Mouse (Mus musculus) CH12.LX (cell line): Measurements from ENCODE around the gene Rhbdl1. TPM values are rescaled to one million over a fixed set of nuclear protein-coding genes. Genes with fewer than 3 reads are reported as not detected.

Source experiments
- DNase-seq: peaks from one replicate; pipeline ENCODE4 v3.0.0-alpha.2; 2013; ENCODE audit errors: extremely low read depth
- H3K27ac ChIP-seq: 2 replicates; pipeline ENCODE4 v1.5.1; 2012; ENCODE audit warnings: low read depth, mild to moderate bottlenecking, control low read depth, moderate library complexity; ENCODE audit not compliant: insufficient read depth
- H3K27me3 ChIP-seq: replicated peaks from 2 replicates; pipeline ENCODE3; 2012; ENCODE audit warnings: inconsistent platforms
- H3K36me3 ChIP-seq, 2 experiments: replicated peaks in 1 of 2; 2 replicates each; pipeline versions ENCODE3 to v1.6.1; 2012; ENCODE audit warnings: inconsistent platforms in 1 of 2, low read length in 1 of 2, mild to moderate bottlenecking in 1 of 2, mixed read lengths in 1 of 2, moderate library complexity in 1 of 2; ENCODE audit not compliant: control insufficient read depth in 1 of 2, insufficient read depth in 1 of 2
- H3K4me1 ChIP-seq, 2 experiments: 2 replicates each; pipeline ENCODE4 v1.6.1; 2012; ENCODE audit warnings: inconsistent platforms in 1 of 2, moderate library complexity in 1 of 2; ENCODE audit not compliant: insufficient read depth in 2 of 2, control insufficient read depth in 1 of 2
- H3K4me2 ChIP-seq: 2 replicates; pipeline ENCODE4 v1.6.1; 2012; ENCODE audit warnings: low read depth, mild to moderate bottlenecking, control low read depth; ENCODE audit not compliant: poor library complexity, insufficient read depth, severe bottlenecking
- H3K4me3 ChIP-seq, 3 experiments: fragments of 150-350 bp in 1 of 3; sonication (generic) in 1 of 3; replicated peaks in 1 of 3; 2 replicates each; pipeline versions ENCODE3 to v1.5.1; 2011 to 2012; ENCODE audit warnings: low read depth in 2 of 3, low read length in 2 of 3, mild to moderate bottlenecking in 2 of 3, moderate library complexity in 2 of 3, control low read depth in 1 of 3, improper control_type of control experiment in 1 of 3, inconsistent platforms in 1 of 3, mixed read lengths in 1 of 3; ENCODE audit not compliant: poor library complexity in 1 of 3
- H3K79me2 ChIP-seq: replicated peaks from 2 replicates; pipeline ENCODE4 v1.6.1; 2012; ENCODE audit warnings: mild to moderate bottlenecking, moderate library complexity; ENCODE audit not compliant: control insufficient read depth, poor library complexity, insufficient read depth, severe bottlenecking; ENCODE audit errors: extremely low read depth
- H3K9ac ChIP-seq: 2 replicates; pipeline ENCODE4 v1.6.1; 2012; ENCODE audit warnings: low read depth, mild to moderate bottlenecking, control low read depth, moderate library complexity; ENCODE audit not compliant: insufficient read depth
- H3K9me3 ChIP-seq: replicated peaks from 2 replicates; pipeline ENCODE3; 2012; ENCODE audit warnings: low read length, inconsistent platforms, mixed read lengths
- BHLHE40 ChIP-seq: IDR thresholded peaks from 2 replicates; pipeline ENCODE4 v1.6.1; 2011; ENCODE audit warnings: mild to moderate bottlenecking, low read depth, low read length, improper control_type of control experiment
- CHD1 ChIP-seq: IDR thresholded peaks from 2 replicates; pipeline ENCODE4 v1.6.1; 2012; ENCODE audit warnings: low read depth, low read length, improper control_type of control experiment, inconsistent platforms
- CHD2 ChIP-seq: IDR thresholded peaks from 2 replicates; pipeline ENCODE4 v1.6.1; 2011; ENCODE audit warnings: low read length, improper control_type of control experiment
- E2F4 ChIP-seq: IDR thresholded peaks from 2 replicates; pipeline ENCODE4 v1.6.1; 2011; ENCODE audit warnings: low read depth, low read length, improper control_type of control experiment; ENCODE audit not compliant: insufficient replicate concordance
- ELF1 ChIP-seq: IDR thresholded peaks from 2 replicates; pipeline ENCODE4 v1.6.1; 2014; ENCODE audit warnings: low read depth, mild to moderate bottlenecking, inconsistent platforms, low read length, improper control_type of control experiment
- EP300 ChIP-seq: IDR thresholded peaks from 2 replicates; pipeline ENCODE4 v1.6.1; 2011; ENCODE audit warnings: low read length, improper control_type of control experiment
- ETS1 ChIP-seq: conservative IDR thresholded peaks from 2 replicates; pipeline ENCODE4 v1.6.1; 2012; ENCODE audit warnings: low read depth, mild to moderate bottlenecking, inconsistent platforms, low read length, improper control_type of control experiment, moderate library complexity
- HCFC1 ChIP-seq: IDR thresholded peaks from 2 replicates; pipeline ENCODE4 v1.6.1; 2012; ENCODE audit warnings: low read depth, mild to moderate bottlenecking, inconsistent platforms, low read length, improper control_type of control experiment
- JUND ChIP-seq: conservative IDR thresholded peaks from 2 replicates; pipeline ENCODE4 v1.6.1; 2011; ENCODE audit warnings: low read depth, low read length, improper control_type of control experiment
- KAT2A ChIP-seq: IDR thresholded peaks from 2 replicates; pipeline ENCODE4 v1.6.1; 2012; ENCODE audit warnings: low read length, improper control_type of control experiment, inconsistent platforms; ENCODE audit not compliant: insufficient replicate concordance
- MEF2A ChIP-seq: IDR thresholded peaks from 2 replicates; pipeline ENCODE4 v1.6.1; 2014; ENCODE audit warnings: low read depth, mild to moderate bottlenecking, inconsistent platforms, low read length, improper control_type of control experiment, borderline replicate concordance
- MXI1 ChIP-seq: IDR thresholded peaks from 2 replicates; pipeline ENCODE4 v1.6.1; 2011; ENCODE audit warnings: mild to moderate bottlenecking, low read depth, low read length, improper control_type of control experiment
- MYC ChIP-seq: IDR thresholded peaks from 2 replicates; pipeline ENCODE4 v1.6.1; 2011; ENCODE audit warnings: low read depth, mild to moderate bottlenecking, improper control_type of control experiment, low read length
- NELFE ChIP-seq: IDR thresholded peaks from 2 replicates; pipeline ENCODE4 v1.6.1; 2011; ENCODE audit warnings: low read depth, low read length, improper control_type of control experiment
- PAX5 ChIP-seq: IDR thresholded peaks from 2 replicates; pipeline ENCODE4 v1.6.1; 2012; ENCODE audit warnings: low read length, inconsistent platforms, mixed read lengths
- POLR2A ChIP-seq: IDR thresholded peaks from 2 replicates; pipeline ENCODE4 v1.6.1; 2011; ENCODE audit warnings: low read depth, mild to moderate bottlenecking, improper control_type of control experiment, low read length
- POLR2AphosphoS2 ChIP-seq: IDR thresholded peaks from 2 replicates; pipeline ENCODE4 v1.6.1; 2011; ENCODE audit warnings: low read depth, low read length, improper control_type of control experiment
- RAD21 ChIP-seq: IDR thresholded peaks from 2 replicates; pipeline ENCODE4 v1.6.1; 2011; ENCODE audit warnings: low read depth, mild to moderate bottlenecking, low read length, improper control_type of control experiment, moderate library complexity
- TCF12 ChIP-seq: IDR thresholded peaks from 2 replicates; pipeline ENCODE4 v1.6.1; 2014; ENCODE audit warnings: low read depth, mild to moderate bottlenecking, inconsistent platforms, low read length, improper control_type of control experiment
- UBTF ChIP-seq: IDR thresholded peaks from 2 replicates; pipeline ENCODE4 v1.6.1; 2012; ENCODE audit warnings: low read depth, mild to moderate bottlenecking, inconsistent platforms, low read length, improper control_type of control experiment, moderate library complexity
- ZMIZ1 ChIP-seq: IDR thresholded peaks from 2 replicates; pipeline ENCODE4 v1.6.1; 2012; ENCODE audit warnings: low read depth, mild to moderate bottlenecking, inconsistent platforms, low read length, improper control_type of control experiment
- dilution Hi-C: fragments of 300-500 bp; cut with MboI; formaldehyde crosslinking; loops from 2 replicates; pipeline ENCODE4 v1.14.3; 2020; ENCODE audit warnings: low sequenced_read_pairs; ENCODE audit not compliant: extremely low pct_unique_long_range_greater_than_20kb, extremely low pct_ligation_motif_present
- in situ Hi-C: fragments of 300-500 bp; cut with MboI; formaldehyde crosslinking; loops from 3 replicates; pipeline ENCODE4 v1.14.3; 2019; ENCODE audit warnings: low sequenced_read_pairs, low pct_ligation_motif_present, low pct_unique_long_range_greater_than_20kb, mixed read lengths
- polyA plus RNA-seq: library from polyadenylated mRNA; unstranded; fragments of >175 nt; gene quantifications from 2 replicates; pipeline ENCODE4 v1.2.1, GENCODE M21; 2012; ENCODE audit warnings: low read depth; ENCODE audit not compliant: insufficient read length
- total RNA-seq, 2 experiments: library from RNA; depleted of rRNA; stranded (reverse); fragments of 300-350 nt in 1 of 2; fragments of >200 nt in 1 of 2; gene quantifications; 2 replicates each; pipeline ENCODE4 v1.2.3; 2012 to 2014

Gene Rhbdl1
- total and polyA plus RNA-seq, 3 experiments, result 1.9 to 2.8 TPM; not detected in 1

GRCm38 (mm10) chr17:25880913-25881641 is 44.0 kb upstream of the Rhbdl1 start:
- dilution Hi-C loops, result no loop called here
- TF ChIP-seq PAX5 (no peak), JUND (no peak), CHD1 (no peak), ELF1 (no peak), EP300 (no peak), POLR2AphosphoS2 (0 out of 2 replicates have a peak, but pooled peaks have one; percentile 49), ETS1 (no peak)
- DNase-seq, result no peak
- in situ Hi-C loops, result loop anchor here (5.0 kb wide), 3 partner anchors 36 to 211 kb away; partner anchors contain the start of genes Decr2 and Rab40c
- Histone ChIP-seq H3K36me3 (peaks cover 60 to 94% of the 10 kb centered on the region in 2 experiments), H3K79me2 (no peaks in the 10 kb centered on the region), H3K4me1 (peaks cover 4 to 12% of the 10 kb centered on the region in 2 experiments), H3K9me3 (no peaks in the 10 kb centered on the region), H3K27ac (no peak overlapping the region), H3K9ac (no peak overlapping the region), H3K4me2 (no peak overlapping the region), H3K27me3 (no peaks in the 10 kb centered on the region), H3K4me3 (no peak overlapping the region)

GRCm38 (mm10) chr17:25880196-25880910 is 43.3 kb upstream of the Rhbdl1 start, which contains the start of gene Wfikkn1:
Gene Wfikkn1 (minus strand): TSS chr17:25880858.
- Histone ChIP-seq H3K9me3 (no peaks in the 10 kb centered on the region), H3K27ac (no peak within 1 kb of the TSS), H3K4me3 (no peak within 1 kb of the TSS), H3K79me2 (no peaks in the 10 kb centered on the region), H3K36me3 (peaks cover 60 to 87% of the 10 kb centered on the region in 2 experiments), H3K4me2 (no peak within 1 kb of the TSS), H3K27me3 (no peaks in the 10 kb centered on the region), H3K4me1 (peaks cover 4 to 11% of the 10 kb centered on the region in 2 experiments), H3K9ac (no peak within 1 kb of the TSS)
- no peak for DNase-seq
- in situ Hi-C loops, result loop anchor here (5.0 kb wide), 3 partner anchors 37 to 212 kb away; partner anchors contain the start of genes Decr2 and Rab40c
- no peak for TF ChIP-seq TCF12
- TF ChIP-seq KAT2A, result no peak
- TF ChIP-seq ELF1, result no peak
- TF ChIP-seq RAD21, result no peak
- TF ChIP-seq ZMIZ1, result no peak
- TF ChIP-seq BHLHE40, result no peak
- TF ChIP-seq POLR2A, result no peak
- TF ChIP-seq NELFE, result no peak
- no peak for TF ChIP-seq MYC
- no peak for TF ChIP-seq MEF2A
- no peak for TF ChIP-seq UBTF
- TF ChIP-seq MXI1, result no peak
- TF ChIP-seq E2F4, result no peak
- no peak for TF ChIP-seq HCFC1
- TF ChIP-seq CHD2, result no peak
- no peak for TF ChIP-seq PAX5
- TF ChIP-seq CHD1, result no peak
- dilution Hi-C loops, result no loop called here
